Mouse (Mus musculus) effector memory CD4-positive, alpha-beta T cell, adult 7 months (primary cell): ENCODE results near the gene Ufl1. TPM values are rescaled to one million over a fixed set of nuclear protein-coding genes. Genes with fewer than 3 reads are reported as not detected.

ENCODE experiments used
- polyA plus RNA-seq: library from polyadenylated mRNA; unstranded; fragments of 100-300 nt; shearing (Covaris generic); gene quantifications from one replicate; pipeline ENCODE4 v1.2.1, GENCODE M21; 2017

The Ufl1 gene
- polyA plus RNA-seq = 43.1 TPM

GRCm38 (mm10) chr4:25281671-25282038 lies at the start of gene Ufl1:
TSS of gene Ufl1 (minus strand) at chr4:25281821.

GRCm38 (mm10) chr4:25242776-25243175 lies 38.8 kb downstream of the Ufl1 start, which contains the start of gene Fhl5:
TSS of gene Fhl5 (minus strand) at chr4:25242876.

Other genes with a start within 250 kb of the Ufl1 start
- not detected for gene Fhl5, start 38.9 kb downstream of the Ufl1 start, polyA plus RNA-seq